Mouse (Mus musculus): Measurements from ENCODE around the gene Prpf3.
"Not testable (repeated sequence)": the region's sequence is repeated elsewhere in the genome, so short reads cannot be mapped to it uniquely, and the experiment has no call there.

The Prpf3 gene

GRCm38 (mm10) chr3:95881979-95882815 is 26.5 kb upstream of the Prpf3 start, which contains the start of gene Ciart:
Gene Ciart, minus strand, starts transcription at chr3:95882251.
- ATAC-seq (ENCODE audit: insufficient number of reproducible peaks, low FRiP score, low TSS enrichment) = peak; percentile 95

GRCm38 (mm10) chr3:95879063-95879462 is 23.4 kb upstream of the Prpf3 start:
- no peak for ATAC-seq (ENCODE audit: insufficient number of reproducible peaks, low FRiP score, low TSS enrichment)

GRCm38 (mm10) chr3:95872048-95872447 is 16.4 kb upstream of the Prpf3 start:
- ATAC-seq (ENCODE audit: insufficient number of reproducible peaks, low FRiP score, low TSS enrichment) = no peak

GRCm38 (mm10) chr3:95871392-95871867 is 15.7 kb upstream of the Prpf3 start, which contains the start of gene Mrps21:
Gene Mrps21, minus strand, starts transcription at chr3:95871519.
- peak; percentile 94 for ATAC-seq (ENCODE audit: insufficient number of reproducible peaks, low FRiP score, low TSS enrichment)

GRCm38 (mm10) chr3:95870976-95871375 is 15.3 kb upstream of the Prpf3 start:
- no peak for ATAC-seq (ENCODE audit: insufficient number of reproducible peaks, low FRiP score, low TSS enrichment)

- no peak for ATAC-seq (ENCODE audit: insufficient number of reproducible peaks, low FRiP score, low TSS enrichment)
Measured at GRCm38 (mm10) chr3:95867408-95867807, 11.7 kb upstream of the Prpf3 start.

- ATAC-seq (ENCODE audit: insufficient number of reproducible peaks, low FRiP score, low TSS enrichment) = no peak
Measured at GRCm38 (mm10) chr3:95866071-95866470, 10.4 kb upstream of the Prpf3 start.

GRCm38 (mm10) chr3:95865571-95865970 is 9.9 kb upstream of the Prpf3 start:
- no peak for ATAC-seq (ENCODE audit: insufficient number of reproducible peaks, low FRiP score, low TSS enrichment)

GRCm38 (mm10) chr3:95865050-95865449 is 9.4 kb upstream of the Prpf3 start:
- 0 out of 2 replicates have a peak, but pooled peaks have one; percentile 26 for ATAC-seq (ENCODE audit: insufficient number of reproducible peaks, low FRiP score, low TSS enrichment)

- ATAC-seq (ENCODE audit: insufficient number of reproducible peaks, low FRiP score, low TSS enrichment) = no peak
Measured at GRCm38 (mm10) chr3:95863578-95863977, 7.9 kb upstream of the Prpf3 start.

- ATAC-seq (ENCODE audit: insufficient number of reproducible peaks, low FRiP score, low TSS enrichment) = peak; percentile 40; the same call in 1 of the 2 replicates
Measured at GRCm38 (mm10) chr3:95861796-95862195, 6.1 kb upstream of the Prpf3 start.

- no peak for ATAC-seq (ENCODE audit: insufficient number of reproducible peaks, low FRiP score, low TSS enrichment)
Measured at GRCm38 (mm10) chr3:95861216-95861615, 5.5 kb upstream of the Prpf3 start.

GRCm38 (mm10) chr3:95860323-95860722 is 4.6 kb upstream of the Prpf3 start:
- no peak for ATAC-seq (ENCODE audit: insufficient number of reproducible peaks, low FRiP score, low TSS enrichment)

- ATAC-seq (ENCODE audit: insufficient number of reproducible peaks, low FRiP score, low TSS enrichment) = not testable (repeated sequence)
Measured at GRCm38 (mm10) chr3:95858278-95858677, 2.6 kb upstream of the Prpf3 start.

GRCm38 (mm10) chr3:95857050-95857449 is 1.4 kb upstream of the Prpf3 start:
- not testable (repeated sequence) for ATAC-seq (ENCODE audit: insufficient number of reproducible peaks, low FRiP score, low TSS enrichment)

GRCm38 (mm10) chr3:95856115-95856514 is 430 bp upstream of the Prpf3 start:
- ATAC-seq (ENCODE audit: insufficient number of reproducible peaks, low FRiP score, low TSS enrichment) = no peak

- ATAC-seq (ENCODE audit: insufficient number of reproducible peaks, low FRiP score, low TSS enrichment) = no peak
Measured at GRCm38 (mm10) chr3:95851317-95851716, 4.4 kb downstream of the Prpf3 start.

GRCm38 (mm10) chr3:95850611-95851010 is 5.1 kb downstream of the Prpf3 start:
- ATAC-seq (ENCODE audit: insufficient number of reproducible peaks, low FRiP score, low TSS enrichment) = no peak

- ATAC-seq (ENCODE audit: insufficient number of reproducible peaks, low FRiP score, low TSS enrichment) = no peak
Measured at GRCm38 (mm10) chr3:95842503-95843214, 13.0 kb downstream of the Prpf3 start.

GRCm38 (mm10) chr3:95839250-95839649 is 16.4 kb downstream of the Prpf3 start:
- ATAC-seq (ENCODE audit: insufficient number of reproducible peaks, low FRiP score, low TSS enrichment) = no peak

- ATAC-seq (ENCODE audit: insufficient number of reproducible peaks, low FRiP score, low TSS enrichment) = no peak
Measured at GRCm38 (mm10) chr3:95829053-95829452, 26.6 kb downstream of the Prpf3 start.
